Mouse (Mus musculus): Measurements from ENCODE around the gene Zfr2.

The Zfr2 gene

DNA sequence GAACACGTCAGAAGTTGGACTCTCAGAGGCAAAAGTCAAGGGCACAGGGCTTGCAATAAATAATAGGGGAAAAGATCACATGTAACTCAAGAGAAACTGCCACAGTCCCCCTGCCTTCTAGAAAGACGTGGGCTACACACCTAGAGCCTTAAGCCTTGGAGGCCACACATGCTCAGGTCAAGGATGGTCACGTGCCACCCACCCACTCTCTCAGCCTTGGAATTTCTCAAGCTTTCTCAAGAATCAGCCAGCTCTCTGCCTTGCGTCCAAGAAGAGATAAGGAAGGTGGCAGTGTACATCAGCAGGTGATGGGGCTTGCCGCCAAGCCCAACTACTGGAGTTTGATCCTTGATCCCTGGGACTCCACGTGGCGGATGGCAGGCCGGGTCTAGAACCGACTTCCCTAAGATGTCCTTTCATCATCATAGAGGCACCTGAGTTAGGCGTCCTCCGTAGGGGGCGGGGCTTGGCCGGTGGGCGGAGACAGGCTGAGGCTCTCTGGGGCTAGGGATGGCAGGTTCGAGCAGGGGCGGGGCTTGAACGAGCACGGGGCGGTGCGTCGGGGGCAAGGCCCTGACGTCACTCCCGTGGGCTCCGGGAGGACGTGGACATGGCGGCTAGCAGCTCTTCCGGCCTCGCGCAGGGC, at the start of gene Zfr2:
TSS of gene Zfr2 (plus strand) at position 576 of the 646 bp plus-strand sequence.
- peak; percentile 94 for DNase-seq

DNA sequence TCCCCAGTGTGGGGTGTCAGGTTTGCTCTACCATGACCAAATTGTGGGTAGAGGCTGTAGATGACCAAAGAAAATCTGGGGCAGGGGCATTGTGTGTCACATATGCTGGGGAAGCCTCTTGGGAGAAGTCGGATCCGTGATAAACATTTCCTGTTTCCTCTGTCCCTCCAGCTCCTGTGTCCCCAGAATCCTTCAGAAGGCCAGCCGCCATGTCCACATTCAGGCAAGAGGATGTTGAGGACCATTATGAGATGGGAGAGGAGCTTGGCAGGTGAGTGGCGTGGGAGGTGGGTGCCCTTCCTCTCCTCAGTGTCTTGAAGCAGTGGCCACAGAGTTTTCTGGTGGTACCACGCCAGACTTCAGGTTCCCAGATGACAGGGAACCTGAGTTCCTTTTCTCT, 49.1 kb upstream of the Zfr2 start, which contains the start of gene 4930442H23Rik:
TSS of gene 4930442H23Rik (minus strand) at position 45 of the 400 bp plus-strand sequence.
- DNase-seq, result no peak

DNA sequence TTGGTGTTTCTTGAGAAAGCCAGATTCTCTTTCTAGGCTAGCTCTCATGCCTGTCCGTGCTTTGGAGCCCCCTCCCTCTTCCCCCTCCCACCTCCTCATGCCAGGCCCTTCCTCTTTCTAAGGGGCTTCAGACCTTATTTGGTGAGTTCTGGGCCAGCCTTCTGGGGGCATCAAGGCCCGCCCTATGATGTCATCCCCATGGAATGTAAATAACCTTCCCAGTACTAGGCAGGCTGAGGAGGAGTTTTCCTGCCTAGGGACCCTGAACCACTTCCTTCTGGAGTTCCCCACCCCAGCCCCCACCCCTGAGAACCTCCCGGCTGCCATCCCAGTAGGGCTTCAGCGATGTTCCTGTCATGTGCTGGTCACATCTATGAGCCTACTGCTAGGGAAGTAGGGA, 48.2 kb upstream of the Zfr2 start:
- DNase-seq, result no peak

DNA sequence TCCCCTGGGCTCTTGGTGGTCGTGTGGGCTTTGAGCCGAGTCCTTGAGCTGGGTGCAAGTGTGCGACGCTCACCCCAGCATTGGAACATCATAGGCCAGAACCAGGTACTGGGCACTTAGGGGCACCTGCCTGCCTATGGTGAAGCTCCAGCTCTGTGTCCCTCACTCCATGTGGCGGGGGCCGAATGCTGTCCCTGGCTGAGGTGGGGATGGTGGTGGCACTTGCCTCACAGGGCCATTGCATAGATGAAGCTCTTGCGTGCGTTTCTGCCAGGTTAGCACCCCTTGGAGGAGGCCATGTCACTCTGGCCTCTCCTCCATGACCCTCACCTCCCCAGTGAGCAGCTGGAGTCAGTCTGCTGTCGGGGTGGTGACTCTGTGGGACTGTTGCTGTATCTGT, 45.8 kb upstream of the Zfr2 start:
- DNase-seq, result no peak

DNA sequence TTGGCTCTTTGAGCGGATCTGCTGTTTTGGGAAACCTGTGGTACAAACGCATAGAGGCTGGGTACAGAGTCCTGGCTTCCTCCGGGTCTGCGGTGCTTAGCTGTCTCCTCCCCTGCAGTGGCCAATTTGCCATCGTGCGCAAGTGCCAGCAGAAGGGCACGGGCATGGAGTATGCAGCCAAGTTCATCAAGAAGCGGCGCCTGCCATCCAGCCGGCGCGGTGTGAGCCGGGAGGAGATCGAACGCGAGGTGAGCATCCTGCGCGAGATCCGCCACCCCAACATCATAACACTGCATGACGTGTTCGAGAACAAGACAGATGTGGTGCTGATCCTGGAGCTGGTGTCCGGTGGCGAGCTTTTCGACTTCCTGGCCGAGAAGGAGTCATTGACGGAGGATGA, 43.1 kb upstream of the Zfr2 start:
- no peak for DNase-seq

DNA sequence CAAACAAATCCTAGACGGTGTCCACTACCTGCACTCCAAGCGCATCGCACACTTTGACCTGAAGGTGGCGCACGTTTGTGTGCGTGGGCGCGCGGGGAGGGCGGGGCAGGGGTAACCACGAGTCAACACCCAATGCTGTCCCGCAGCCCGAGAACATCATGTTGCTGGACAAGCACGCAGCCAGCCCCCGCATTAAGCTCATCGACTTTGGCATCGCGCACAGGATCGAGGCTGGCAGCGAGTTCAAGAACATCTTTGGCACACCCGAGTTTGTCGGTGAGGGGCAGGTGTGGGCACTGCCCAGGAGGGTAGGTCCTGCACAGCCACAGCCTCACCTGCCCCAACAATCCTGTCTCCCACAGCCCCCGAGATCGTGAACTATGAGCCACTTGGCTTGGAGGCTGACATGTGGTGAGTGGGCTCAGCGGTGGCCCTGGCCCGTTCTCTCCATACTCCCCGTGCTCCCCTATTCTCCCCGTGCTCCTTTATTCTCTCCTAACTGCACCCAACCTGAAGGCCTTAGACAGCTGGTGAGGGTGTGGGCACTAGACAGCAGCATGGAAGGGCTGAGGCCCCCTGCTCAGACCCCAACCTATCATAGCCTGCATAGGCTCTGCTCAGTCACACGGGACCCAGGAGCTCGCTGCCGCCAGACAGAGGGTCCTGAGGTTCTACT, 42.6 kb upstream of the Zfr2 start:
- no peak for DNase-seq

DNA sequence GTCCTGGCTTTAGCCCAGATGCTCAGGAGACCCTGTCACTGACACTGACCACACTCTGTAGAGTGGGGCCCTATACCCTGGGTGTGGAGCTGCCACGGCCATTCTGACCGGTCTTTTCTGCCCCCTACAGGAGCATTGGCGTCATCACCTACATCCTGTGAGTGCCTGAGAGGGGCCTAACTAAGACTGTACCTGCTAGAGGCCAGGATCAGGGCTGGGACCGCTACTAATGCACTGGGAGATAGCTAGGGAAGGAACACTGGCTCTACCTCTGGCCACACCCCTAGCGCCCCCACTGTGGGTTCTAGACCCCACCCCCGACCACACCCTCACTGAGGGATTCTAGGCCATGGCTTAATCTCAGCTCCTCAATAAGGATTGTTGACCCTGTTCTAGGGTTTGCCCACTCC, 42.0 kb upstream of the Zfr2 start:
- DNase-seq, result no peak

DNA sequence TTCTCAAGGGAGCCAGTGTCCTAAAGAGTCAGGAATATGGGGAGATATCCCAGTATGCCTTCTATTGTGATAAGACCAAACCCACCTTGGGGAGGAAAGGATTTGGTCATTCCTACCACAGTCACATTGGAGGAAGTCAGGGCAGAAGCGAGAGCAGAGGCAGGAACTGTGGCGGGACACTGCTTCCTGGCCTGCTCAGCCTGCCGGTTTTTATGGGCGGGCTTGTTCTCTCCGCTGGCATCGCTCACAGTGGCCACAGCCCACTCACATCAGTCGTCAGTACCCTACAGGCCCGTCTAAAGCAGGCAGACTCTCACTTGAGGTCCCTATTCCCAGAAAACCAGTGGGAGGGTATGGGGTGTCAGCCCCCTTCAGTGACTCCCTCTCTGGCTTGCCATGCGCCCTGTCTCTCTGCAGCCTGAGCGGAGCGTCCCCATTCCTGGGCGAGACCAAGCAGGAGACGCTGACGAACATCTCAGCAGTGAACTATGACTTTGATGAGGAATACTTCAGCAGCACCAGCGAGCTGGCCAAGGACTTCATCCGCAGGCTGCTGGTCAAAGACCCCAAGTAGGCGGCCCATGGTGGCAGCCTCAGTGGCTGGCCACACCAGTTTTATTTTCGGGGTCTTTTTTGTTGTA, 41.5 kb upstream of the Zfr2 start:
- no peak for DNase-seq

DNA sequence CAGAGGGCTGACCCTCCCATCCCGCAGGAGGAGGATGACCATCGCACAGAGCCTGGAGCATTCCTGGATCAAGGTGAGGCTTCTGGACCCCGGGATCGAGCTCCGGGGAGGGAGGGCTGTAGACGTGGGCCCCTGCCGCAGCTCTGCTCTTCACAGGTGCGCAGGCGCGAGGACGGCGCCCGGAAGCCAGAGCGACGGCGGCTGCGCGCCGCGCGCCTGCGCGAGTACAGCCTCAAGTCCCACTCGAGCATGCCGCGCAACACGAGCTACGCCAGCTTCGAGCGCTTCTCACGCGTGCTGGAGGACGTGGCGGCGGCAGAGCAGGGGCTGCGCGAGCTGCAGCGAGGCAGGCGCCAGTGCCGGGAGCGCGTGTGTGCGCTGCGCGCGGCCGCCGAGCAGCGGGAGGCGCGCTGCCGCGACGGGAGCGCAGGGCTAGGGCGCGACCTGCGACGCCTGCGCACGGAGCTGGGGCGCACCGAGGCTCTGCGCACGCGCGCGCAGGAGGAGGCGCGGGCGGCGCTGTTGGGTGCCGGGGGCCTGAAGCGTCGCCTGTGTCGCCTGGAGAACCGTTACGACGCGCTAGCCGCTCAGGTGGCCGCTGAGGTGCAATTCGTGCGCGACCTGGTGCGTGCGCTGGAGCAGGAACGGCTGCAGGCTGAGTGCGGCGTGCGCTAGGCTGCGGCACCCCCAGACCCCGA, 40.5 kb upstream of the Zfr2 start:
- DNase-seq, result peak; percentile 93

DNA sequence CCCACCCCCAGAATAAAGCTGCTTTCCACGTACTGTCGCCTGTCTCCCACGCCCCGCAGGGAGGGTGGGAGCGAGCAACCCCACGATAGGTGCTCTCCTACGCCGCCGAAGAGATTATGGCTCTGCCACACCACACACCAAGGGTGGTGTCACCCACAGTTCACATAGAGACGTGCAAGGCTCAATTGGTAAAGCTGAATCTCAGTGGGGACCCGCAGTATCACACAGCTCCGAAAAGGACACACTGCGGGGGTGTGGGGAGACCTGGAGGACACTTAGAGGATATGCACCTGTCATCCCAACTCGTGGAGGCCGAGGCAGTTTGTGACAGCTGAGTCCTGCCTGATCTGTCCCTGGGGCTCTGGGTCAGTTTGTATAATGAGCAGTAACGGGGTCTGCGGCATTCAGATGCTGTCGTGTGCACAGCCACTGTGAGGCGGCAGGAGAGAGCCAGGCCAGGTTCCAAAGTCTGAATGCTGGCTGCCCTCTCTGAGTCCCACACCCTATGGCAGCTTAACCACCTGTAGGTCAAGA, 39.9 kb upstream of the Zfr2 start:
- DNase-seq, result no peak

DNA sequence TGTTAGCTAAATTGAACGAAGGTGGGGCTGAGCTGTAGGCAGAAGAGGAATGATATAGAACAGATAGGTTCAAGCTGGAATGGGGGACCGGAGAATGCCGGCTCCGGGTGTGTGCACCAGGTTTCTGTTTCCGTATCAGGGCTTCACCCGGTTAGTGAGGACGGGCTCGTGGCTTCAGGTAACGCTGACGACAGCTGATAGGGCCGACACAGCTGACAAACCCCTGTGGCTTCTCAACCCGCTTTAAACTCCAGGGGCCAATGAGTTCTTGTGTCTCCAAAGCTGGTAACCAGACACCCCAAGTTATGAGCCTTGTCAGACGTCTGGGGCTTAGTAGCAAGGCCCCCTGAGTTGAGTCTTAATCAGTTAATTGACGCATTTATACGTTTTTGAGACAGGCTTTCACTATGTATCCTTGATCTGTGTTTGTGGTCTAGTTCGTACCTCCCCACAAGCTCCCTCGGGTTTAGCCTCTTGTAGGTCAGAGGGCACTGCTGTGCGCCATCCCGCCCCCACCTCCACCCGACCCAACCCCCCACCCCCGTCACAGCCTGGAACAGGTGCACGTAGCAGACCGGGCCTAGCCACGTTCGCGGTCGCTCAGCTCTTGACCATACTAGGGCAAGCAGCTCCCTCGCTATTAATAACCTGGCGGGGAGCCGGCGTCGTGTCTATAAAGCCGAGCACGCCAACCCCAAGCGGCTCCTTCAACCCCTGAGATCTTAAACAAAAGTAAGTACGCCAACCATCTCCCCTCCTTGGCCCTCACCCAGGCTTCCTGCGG, 38.8 kb upstream of the Zfr2 start:
- no peak for DNase-seq

DNA sequence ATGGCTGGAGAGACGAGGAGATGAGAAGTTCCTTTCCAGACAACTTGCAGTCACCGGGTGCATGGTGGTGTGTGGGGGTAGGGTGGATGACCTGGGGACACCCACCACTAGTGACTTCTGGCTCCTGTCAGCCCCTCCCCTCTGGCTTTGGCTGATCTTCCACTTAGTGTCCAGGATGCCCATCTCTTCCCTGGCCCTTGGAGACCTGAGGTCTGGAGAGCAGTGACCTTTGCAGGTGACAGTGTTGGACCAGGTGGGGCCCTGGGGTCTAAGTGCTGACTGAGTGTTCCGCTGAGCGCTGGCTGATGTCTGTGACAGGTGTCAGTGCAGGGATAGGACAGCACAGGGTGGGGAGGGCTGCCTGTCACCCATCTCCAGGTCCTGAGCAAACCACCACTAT, 37.7 kb upstream of the Zfr2 start:
- DNase-seq, result no peak

DNA sequence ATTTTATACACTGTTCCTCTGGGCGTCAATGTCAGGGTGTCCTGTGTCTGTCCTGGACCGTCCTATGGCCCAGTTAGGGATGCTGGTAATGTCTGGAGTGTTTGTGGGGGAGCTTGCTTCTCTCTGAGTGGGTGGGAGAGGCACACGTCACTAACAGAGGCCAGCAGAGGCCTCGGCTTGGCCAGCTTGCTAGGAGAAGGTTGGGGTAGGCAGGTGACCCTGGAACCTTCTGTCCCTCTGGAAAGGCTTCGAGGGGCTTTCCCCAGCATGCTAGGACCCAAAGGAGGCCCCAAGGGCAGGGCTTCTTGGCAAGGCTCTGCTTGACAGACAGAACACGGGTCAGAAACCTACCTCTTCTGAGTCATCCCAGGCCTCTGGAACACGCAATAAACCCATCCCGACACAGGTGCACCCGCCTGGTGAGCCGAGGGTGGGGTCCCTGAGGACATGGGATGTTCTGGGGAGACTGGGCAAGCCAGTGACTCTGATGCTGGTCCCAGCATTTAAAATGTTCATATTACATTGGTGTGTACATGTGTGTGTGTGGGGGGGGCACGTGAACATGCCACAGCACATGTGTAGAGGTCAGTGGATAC, 36.4 kb upstream of the Zfr2 start:
- DNase-seq, result no peak

DNA sequence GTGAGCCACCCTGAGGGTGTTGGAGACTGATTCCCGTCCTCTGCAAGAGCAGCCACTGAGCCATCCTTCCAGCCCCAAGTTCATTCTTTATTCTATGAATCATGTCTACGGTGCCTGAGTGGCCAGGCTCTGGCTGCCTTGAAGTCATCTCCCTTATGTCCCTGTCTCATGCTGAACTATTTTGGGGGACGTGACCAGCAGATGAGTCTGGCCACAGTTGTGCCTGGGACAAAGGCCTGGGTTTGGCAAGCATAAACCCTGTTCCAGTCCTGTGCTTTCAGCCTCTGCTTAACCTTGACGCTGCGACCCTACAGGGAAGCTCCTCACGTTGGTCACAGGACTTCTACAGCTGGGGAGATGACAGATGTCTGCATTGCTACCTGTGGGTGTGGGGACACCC, 35.6 kb upstream of the Zfr2 start:
- no peak for DNase-seq

DNA sequence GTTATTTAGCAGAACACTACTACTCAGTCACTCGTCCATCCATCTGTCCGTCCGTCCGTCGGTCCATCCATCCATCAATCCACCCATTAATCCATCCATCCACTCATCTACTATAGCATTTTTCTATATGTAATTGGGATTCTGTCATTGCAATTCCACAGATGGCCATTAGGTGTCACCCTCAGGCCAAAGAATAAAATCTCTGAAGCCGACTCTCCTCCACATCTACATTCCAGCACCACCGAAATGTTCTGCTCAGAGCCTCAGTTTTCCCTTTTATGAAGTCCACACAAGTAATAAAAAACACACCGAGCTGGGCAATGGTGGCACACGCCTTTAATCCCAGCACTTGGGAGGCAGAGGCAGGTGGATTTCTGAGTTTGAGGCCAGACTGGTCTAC, 34.7 kb upstream of the Zfr2 start:
- no peak for DNase-seq

DNA sequence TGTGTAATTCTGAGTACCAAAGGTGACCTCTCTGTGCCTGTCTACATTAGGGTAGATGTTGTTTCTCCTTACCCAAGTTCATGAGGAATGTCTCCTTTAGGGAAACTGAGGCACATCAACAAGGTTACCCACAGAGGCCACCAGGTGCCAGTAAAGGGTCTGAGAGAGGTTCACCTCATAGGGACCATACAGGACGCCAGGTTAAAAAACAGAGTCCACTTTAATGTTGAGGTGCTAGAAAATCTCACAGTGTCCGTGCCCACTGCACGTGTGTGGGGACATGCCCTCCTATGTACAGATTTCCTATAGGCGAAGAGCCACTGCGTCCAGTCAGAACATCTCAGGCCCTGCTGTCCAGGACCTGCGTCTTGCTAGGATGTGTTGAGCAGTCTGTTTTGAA, 34.0 kb upstream of the Zfr2 start:
- no peak for DNase-seq

DNA sequence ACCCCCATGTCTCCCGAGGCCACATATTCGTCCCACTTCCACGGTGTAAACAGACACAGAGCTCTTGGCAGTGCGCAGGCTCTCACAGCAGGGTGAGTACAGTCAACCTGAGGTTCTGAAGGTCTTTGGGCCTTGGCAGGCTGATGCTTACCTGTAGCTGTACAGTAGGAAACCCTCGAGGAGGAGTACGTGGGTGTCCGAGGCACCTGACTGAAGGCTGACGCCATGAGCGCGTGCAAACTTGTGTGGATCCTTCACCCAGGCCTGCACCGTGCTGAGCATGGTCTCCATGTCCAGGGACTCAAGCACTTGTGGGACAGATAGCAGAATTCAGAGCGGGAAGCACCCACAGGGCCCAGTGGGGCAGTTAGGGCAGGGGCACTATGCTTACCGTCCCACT, 32.8 kb upstream of the Zfr2 start:
- DNase-seq, result no peak

DNA sequence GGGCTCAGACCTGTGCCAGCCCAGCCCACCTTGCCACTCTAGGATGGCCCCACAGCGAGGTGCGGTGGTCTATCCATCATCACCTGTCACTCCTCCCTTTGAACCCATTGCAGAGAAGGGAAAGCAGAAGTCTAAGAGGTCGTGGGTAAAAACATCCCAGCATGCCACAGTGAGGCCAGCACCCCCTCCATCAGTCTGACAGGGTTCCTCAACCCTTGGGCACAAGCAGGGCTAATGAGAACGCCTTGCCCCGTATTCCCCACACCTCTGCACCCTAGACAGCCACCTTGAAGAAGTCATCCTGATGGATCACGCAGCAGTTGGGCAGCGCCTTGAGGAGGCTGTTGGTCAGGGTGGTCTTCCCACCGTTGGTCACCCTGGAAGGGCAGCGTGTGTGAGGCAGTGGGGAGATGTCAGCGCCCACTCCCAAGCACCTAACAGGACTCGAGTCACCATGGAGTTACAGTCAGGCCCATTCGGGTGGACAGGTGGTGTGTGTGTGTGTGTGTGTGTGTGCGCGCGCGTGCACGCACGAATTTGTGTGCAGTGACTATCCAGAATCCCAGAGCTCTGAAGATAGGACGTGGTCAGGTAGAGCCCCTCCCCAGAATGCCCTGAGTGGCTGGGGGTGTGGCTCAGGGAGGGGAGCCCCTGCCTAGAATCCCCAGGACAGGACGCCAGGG, 32.2 kb upstream of the Zfr2 start:
- DNase-seq, result no peak

DNA sequence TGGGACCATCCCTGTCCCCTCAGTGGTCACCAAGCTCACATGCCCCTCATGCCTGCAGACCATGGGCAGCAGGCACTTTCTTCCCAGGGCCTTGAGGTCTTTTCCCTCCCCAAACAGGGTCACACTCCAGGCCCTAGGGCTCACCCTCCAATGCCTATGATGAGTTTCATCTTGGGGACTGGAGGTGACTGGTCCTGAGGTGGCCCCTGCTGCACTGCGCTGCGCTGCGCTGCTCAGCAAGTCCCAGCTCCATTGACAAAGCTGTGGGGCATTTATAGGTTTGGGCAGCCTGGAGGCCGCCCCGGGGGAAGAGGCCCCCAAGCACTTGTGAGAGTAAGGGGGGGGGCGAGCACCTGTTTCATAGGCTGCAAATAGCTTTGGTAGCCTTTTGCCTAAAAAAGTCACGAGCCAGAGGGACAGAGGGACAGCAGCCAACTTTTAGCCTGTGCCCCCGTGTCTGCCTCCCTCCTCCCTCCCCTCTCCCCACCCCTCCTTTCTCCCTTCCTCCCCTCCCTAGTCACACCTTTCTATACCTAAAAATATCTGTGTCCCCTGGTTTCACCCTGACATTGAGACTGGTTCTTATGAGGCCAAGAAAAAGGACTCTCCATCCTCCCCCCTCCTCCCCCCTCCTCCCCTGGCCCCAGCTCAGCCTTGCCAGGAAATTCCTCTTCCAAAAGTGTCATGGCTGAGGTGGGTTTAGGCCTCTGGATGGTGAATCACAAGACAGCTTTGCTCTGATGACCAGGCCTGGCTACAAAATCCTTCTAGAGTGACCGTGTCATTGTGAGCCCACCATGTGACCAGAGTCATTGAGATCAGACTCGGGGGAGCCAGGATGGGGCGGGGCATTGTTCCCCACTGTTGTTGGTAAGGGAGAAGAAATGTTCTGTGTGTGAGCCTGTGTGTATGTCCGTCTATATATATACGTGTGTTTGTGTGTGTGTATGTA, 30.9 kb upstream of the Zfr2 start, which contains the start of gene Nmrk2:
TSS of gene Nmrk2 (minus strand) at position 245 of the 952 bp plus-strand sequence.
- DNase-seq, result no peak
